Mouse (Mus musculus) bone marrow, adult 2 months (tissue): Measurements from ENCODE around the gene Urb1.

Source experiments
- CTCF ChIP-seq: fragments of 200-500 bp; IDR thresholded peaks from 2 replicates; pipeline ENCODE4 v1.5.1; 2011; ENCODE audit warnings: low read length, control low read depth; ENCODE audit not compliant: control insufficient read depth, insufficient read depth
- POLR2A ChIP-seq: fragments of 200-500 bp; IDR thresholded peaks from 2 replicates; pipeline ENCODE4 v1.6.1; 2011; ENCODE audit warnings: low read depth, mild to moderate bottlenecking, control low read depth, low read length, borderline replicate concordance; ENCODE audit not compliant: control insufficient read depth

GRCm38 (mm10) chr16:90760515-90760914 lies 49.7 kb downstream of the Urb1 start:
- no peak for TF ChIP-seq CTCF
- TF ChIP-seq POLR2A, result no peak
